Mouse (Mus musculus) midbrain, embryonic 13.5 days (tissue): ENCODE measurements around the gene Atp6v1b1. TPM values are rescaled to one million over a fixed set of nuclear protein-coding genes. Genes with fewer than 3 reads are reported as not detected.
"Not testable (repeated sequence)": the region's sequence is repeated elsewhere in the genome, so short reads cannot be mapped to it uniquely, and the experiment has no call there.

Source experiments
- ATAC-seq: fragments of 200-750 bp; cut with Nextera tagmentation; 2 replicates; pipeline ENCODE4 v1.8.0; 2017; ENCODE audit warnings: mild to moderate bottlenecking, moderate TSS enrichment, moderate library complexity
- H3K27ac ChIP-seq: fragments of 300-500 bp; sonication (generic); 2 replicates; pipeline ENCODE4 v1.5.1; 2015; ENCODE audit warnings: inconsistent platforms, mild to moderate bottlenecking, moderate library complexity
- H3K27me3 ChIP-seq: fragments of 300-500 bp; sonication (generic); 2 replicates; pipeline ENCODE4 v1.6.1; 2015; ENCODE audit warnings: mild to moderate bottlenecking, inconsistent platforms
- H3K36me3 ChIP-seq: fragments of 300-500 bp; sonication (generic); 2 replicates; pipeline ENCODE4 v1.6.1; 2015; ENCODE audit warnings: mild to moderate bottlenecking, inconsistent platforms
- H3K4me1 ChIP-seq: fragments of 300-500 bp; sonication (generic); replicated peaks from 2 replicates; pipeline ENCODE4 v1.6.1; 2015; ENCODE audit warnings: inconsistent platforms
- H3K4me2 ChIP-seq: fragments of 300-500 bp; sonication (generic); replicated peaks from 2 replicates; pipeline ENCODE4 v1.6.1; 2015; ENCODE audit warnings: moderate library complexity, mild to moderate bottlenecking, inconsistent platforms
- H3K4me3 ChIP-seq: fragments of 300-500 bp; sonication (generic); replicated peaks from 2 replicates; pipeline ENCODE4 v1.5.1; 2015; ENCODE audit warnings: mild to moderate bottlenecking, inconsistent platforms
- H3K9ac ChIP-seq: fragments of 300-500 bp; sonication (generic); replicated peaks from 2 replicates; pipeline ENCODE4 v1.6.1; 2015; ENCODE audit warnings: mild to moderate bottlenecking, inconsistent platforms
- H3K9me3 ChIP-seq: fragments of 300-500 bp; sonication (generic); 2 replicates; pipeline ENCODE4 v1.6.1; 2016; ENCODE audit warnings: mild to moderate bottlenecking, inconsistent platforms
- WGBS: fragments of 180-500 bp; shearing (Covaris S2); methylation state at CpG from one replicate; pipeline ENCODE4 v1.1.7; 2015; 5-methylcytosine and 5-hydroxymethylcytosine counted together
- polyA plus RNA-seq: library from polyadenylated mRNA; unstranded; fragments of >200 nt; fragmentation: Nextera tagmentation; extraction: Ambion mirVana; gene quantifications from 2 replicates; pipeline ENCODE4 v1.2.1, GENCODE M21; 2015

The Atp6v1b1 gene
- polyA plus RNA-seq, 1 experiment from 2014 or later = not detected

DNA sequence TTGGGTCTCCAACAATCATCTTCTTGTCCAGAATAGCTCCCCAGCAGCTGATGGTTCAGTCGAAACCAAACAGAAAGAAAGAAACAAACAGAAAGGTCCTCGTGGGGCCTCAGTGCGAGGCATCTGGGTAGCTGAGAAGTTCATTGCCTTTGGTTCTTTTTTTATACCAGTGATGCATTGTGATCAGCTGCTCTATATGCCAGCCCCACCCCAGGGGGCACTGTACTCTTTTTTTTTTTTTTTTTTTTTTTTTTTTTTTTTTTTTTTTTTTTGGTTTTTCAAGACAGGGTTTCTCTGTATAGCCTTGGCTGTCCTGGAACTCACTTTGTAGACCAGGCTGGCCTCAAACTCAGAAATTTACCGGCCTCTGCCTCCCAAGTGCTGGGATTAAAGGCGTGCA is 47.7 kb downstream of the Atp6v1b1 start:
- H3K27me3 ChIP-seq, H3K9ac ChIP-seq, H3K27ac ChIP-seq, H3K4me3 ChIP-seq, H3K36me3 ChIP-seq, H3K9me3 ChIP-seq, ATAC-seq, H3K4me2 ChIP-seq, H3K4me1 ChIP-seq: not testable (repeated sequence)
- 85% methylated on average over 5 of the region's 5 CpGs for WGBS

DNA sequence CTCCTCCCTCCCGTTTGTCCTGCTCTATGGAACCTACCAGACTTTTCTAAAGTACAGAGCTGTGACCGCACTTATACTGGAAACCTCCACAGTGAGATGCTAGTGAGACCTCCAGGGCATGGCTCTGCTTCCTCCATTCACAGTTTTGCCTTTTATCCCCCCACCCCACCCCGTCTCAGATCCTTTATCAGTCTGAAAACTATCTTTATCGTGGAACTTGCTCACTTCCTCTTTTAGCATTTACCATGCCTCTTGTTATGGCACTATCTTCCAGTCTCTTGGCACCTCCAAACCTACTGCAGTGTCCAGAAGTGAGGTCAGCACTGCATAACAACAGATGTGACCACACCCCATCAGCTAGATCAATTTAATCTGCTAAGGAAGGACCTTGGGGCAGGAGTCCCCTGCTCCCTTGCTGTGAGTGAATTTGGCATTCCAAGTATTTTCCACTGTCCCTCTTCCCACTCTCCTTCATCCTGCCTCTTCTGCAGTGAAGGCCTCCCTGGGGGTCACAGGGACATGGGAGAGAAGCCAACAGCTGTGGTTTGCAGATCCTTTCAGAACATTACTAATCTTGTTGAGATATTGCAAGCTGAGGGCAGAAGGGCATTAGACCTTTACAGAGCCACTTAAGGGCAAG is 48.6 kb downstream of the Atp6v1b1 start:
- 0 out of 2 replicates have a peak, but pooled peaks cover 7% of the 10 kb centered on the region for H3K27me3 ChIP-seq
- WGBS = 64% methylated on average over 4 of the region's 4 CpGs
- H3K4me2 ChIP-seq = no peak overlapping the region
- H3K36me3 ChIP-seq = no peaks in the 10 kb centered on the region
- no peak for ATAC-seq
- H3K4me3 ChIP-seq = no peak overlapping the region
- H3K9ac ChIP-seq = no peak overlapping the region
- no peak overlapping the region for H3K27ac ChIP-seq
- H3K9me3 ChIP-seq = no peaks in the 10 kb centered on the region
- peaks cover 15% of the 10 kb centered on the region for H3K4me1 ChIP-seq

DNA sequence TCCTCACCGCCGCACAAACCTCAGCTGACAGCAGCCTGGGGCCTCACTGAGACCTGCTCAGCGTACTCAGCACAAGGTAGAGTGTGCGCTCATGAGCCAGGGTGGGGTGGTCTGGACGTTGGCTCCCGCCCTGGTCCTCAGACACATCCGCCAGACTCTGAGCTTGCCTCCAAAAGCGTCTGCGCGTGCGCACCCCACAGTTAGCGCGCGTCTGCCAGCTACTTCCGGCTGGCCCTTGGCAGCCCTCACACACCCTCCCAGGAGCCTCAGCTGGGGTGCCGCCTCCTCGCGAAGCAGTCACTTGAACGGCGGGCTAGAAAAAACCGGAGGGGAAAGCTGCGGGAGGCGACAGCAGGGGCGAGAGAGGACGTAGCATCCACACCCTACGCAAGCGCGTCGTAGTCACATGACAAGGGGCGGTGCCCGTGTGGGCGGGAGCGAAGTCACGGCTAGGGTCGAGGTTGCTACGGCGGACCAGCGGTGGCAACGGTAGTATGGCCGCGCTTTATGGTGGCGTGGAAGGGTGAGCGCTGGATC is 52.0 kb downstream of the Atp6v1b1 start, which contains the start of gene Nagk:
TSS of gene Nagk (plus strand) at position 223 of the 537 bp plus-strand sequence.
- H3K4me2 ChIP-seq = peak within 1 kb of the TSS; percentile 74
- under 1% methylated on average over 43 of the region's 43 CpGs for WGBS
- H3K27ac ChIP-seq = peak within 1 kb of the TSS; percentile 92
- 0 out of 2 replicates have a peak, but pooled peaks cover 7% of the 10 kb centered on the region for H3K27me3 ChIP-seq
- peak within 1 kb of the TSS; percentile 81 for H3K9ac ChIP-seq
- ATAC-seq = peak; percentile 96
- peaks cover 11% of the 10 kb centered on the region for H3K36me3 ChIP-seq
- peak within 1 kb of the TSS; percentile 68 for H3K4me3 ChIP-seq
- no peaks in the 10 kb centered on the region for H3K9me3 ChIP-seq
- H3K4me1 ChIP-seq = peaks cover 22% of the 10 kb centered on the region

DNA sequence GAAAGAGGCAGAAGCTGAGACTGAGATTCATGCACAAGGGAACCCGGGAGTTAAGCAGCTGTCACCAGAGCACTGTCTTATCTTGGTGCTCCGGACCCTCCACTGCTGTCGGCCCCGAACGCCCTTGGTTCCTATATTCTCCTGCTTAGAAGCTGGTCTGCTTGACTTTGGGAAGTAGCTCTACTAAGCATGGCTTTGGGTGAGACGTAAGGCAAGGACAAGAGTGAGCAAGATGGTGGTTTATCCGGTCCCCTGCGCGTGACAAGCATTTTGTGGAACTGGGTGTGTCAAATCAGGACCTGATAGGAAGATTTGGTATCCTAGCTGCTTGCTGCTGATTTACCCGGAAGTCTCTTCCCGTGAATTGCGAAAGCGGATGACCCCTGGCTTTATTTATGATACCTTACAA is 52.7 kb downstream of the Atp6v1b1 start:
- Histone ChIP-seq H3K27me3 (0 out of 2 replicates have a peak, but pooled peaks cover 7% of the 10 kb centered on the region), H3K36me3 (peaks cover 18% of the 10 kb centered on the region), H3K4me3 (peak overlapping the region; percentile 68), H3K4me1 (peaks cover 22% of the 10 kb centered on the region), H3K9me3 (no peaks in the 10 kb centered on the region), H3K9ac (peak overlapping the region; percentile 81), H3K27ac (peak overlapping the region; percentile 92), H3K4me2 (peak overlapping the region; percentile 74)
- ATAC-seq = peak; percentile 51
- 16% methylated on average over 13 of the region's 13 CpGs for WGBS

DNA sequence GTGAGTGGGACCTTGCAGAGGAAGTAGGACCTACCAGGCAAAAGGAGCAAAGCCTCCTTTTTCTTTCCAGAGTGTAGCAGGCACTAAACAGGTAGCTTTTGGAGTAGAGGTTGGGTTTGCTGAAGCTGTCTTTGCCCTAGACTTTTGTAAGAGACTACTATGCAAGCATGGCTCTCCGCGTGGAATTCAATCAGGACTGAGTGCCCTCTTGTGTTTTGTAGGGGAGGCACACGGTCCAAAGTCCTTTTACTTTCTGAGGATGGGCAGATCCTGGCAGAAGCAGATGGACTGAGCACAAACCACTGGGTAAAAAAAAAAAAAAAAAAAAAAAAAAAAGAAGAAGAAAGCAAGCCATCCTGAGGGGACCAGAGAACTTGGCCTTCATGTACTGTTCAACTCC is 53.9 kb downstream of the Atp6v1b1 start:
- H3K36me3 ChIP-seq = peaks cover 30% of the 10 kb centered on the region
- H3K4me2 ChIP-seq = no peak overlapping the region
- 58% methylated on average over 3 of the region's 3 CpGs for WGBS
- no peak overlapping the region for H3K9ac ChIP-seq
- ATAC-seq = no peak
- 0 out of 2 replicates have a peak, but pooled peaks cover 4% of the 10 kb centered on the region for H3K27me3 ChIP-seq
- no peak overlapping the region for H3K4me3 ChIP-seq
- peaks cover 22% of the 10 kb centered on the region for H3K4me1 ChIP-seq
- no peaks in the 10 kb centered on the region for H3K9me3 ChIP-seq
- H3K27ac ChIP-seq = no peak overlapping the region

DNA sequence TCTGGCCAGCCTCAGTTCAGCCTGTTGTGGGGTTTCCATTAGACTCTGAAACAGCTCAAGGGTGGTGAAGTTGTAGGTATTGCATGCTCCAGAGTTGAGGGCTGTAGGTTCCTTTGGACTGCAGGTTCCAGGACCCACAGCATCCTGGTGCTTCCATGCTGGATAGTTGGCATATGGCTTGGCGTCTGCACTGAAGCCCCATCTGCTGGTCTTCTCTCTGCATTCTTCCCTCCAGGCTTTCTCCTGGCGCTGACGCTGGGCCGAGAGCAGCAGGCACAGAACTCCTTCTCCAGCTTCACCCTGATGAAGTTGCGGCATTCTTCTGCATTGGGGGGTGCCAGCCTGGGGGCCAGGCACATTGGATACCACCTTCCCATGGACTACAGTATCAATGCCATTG is 59.2 kb downstream of the Atp6v1b1 start:
- H3K9me3 ChIP-seq = no peaks in the 10 kb centered on the region
- H3K36me3 ChIP-seq = peaks cover 70% of the 10 kb centered on the region
- no peak overlapping the region for H3K27ac ChIP-seq
- H3K27me3 ChIP-seq = no peaks in the 10 kb centered on the region
- no peak overlapping the region for H3K4me2 ChIP-seq
- no peak overlapping the region for H3K4me3 ChIP-seq
- H3K4me1 ChIP-seq = 0 out of 2 replicates have a peak, but pooled peaks cover 5% of the 10 kb centered on the region
- 88% methylated on average over 5 of the region's 5 CpGs for WGBS
- ATAC-seq = no peak
- H3K9ac ChIP-seq = no peak overlapping the region

DNA sequence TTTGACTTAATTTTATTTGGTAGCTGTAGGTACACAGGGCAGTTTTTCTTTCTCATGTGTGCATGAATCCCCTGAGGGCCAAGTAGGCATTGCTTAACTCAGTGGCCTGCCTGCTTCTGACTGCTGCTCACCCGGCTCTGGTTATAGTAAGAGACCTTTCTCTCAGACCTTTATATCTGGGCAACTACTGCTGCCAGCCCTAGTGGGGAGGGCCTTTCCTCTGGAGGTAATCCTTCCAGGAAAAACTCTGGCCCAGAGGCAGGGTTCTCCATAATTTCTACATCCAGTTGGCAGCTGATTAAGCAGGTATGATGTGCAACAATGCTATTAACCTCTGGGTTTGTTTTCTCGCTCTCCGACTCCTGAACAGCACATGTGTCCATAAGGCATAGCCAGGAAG is 60.1 kb downstream of the Atp6v1b1 start:
- Histone ChIP-seq H3K4me2 (no peak overlapping the region), H3K36me3 (peaks cover 79% of the 10 kb centered on the region), H3K4me1 (0 out of 2 replicates have a peak, but pooled peaks cover under 1% of the 10 kb centered on the region), H3K27ac (no peak overlapping the region), H3K9ac (no peak overlapping the region), H3K4me3 (no peak overlapping the region), H3K9me3 (no peaks in the 10 kb centered on the region), H3K27me3 (no peaks in the 10 kb centered on the region)
- WGBS = 91% methylated on average over 3 of the region's 3 CpGs
- ATAC-seq = no peak

Other genes starting within 250 kb of the Atp6v1b1 start
- gene Dguok, start 236.0 kb upstream of the Atp6v1b1 start, polyA plus RNA-seq = 63.7 and 71.9 TPM in 2 replicates
- gene Actg2, start 206.7 kb upstream of the Atp6v1b1 start, polyA plus RNA-seq = 1.5 and 2.1 TPM in 2 replicates
- 48.6 and 55.3 TPM in 2 replicates for gene Stambp, start 170.3 kb upstream of the Atp6v1b1 start, polyA plus RNA-seq
- gene Clec4f, start 86.8 kb upstream of the Atp6v1b1 start, polyA plus RNA-seq = not detected in 2 replicates
- not detected in 2 replicates for gene Cd207, start 65.1 kb upstream of the Atp6v1b1 start, polyA plus RNA-seq
- gene Vax2, start 31.7 kb upstream of the Atp6v1b1 start, polyA plus RNA-seq = 0.32 and 0.46 TPM in 2 replicates
- 0.17 and 0.21 TPM in 2 replicates for gene Ankrd53, start 19.7 kb downstream of the Atp6v1b1 start, polyA plus RNA-seq
- 61.7 and 64.4 TPM in 2 replicates for gene Tex261, start 32.8 kb downstream of the Atp6v1b1 start, polyA plus RNA-seq
- 85.3 and 88.1 TPM in 2 replicates for gene Nagk, start 52.0 kb downstream of the Atp6v1b1 start, polyA plus RNA-seq
- gene Paip2b, start 88.8 kb downstream of the Atp6v1b1 start, polyA plus RNA-seq = 29.7 and 35.8 TPM in 2 replicates
- gene Zfp638, start 124.1 kb downstream of the Atp6v1b1 start, polyA plus RNA-seq = 96.5 TPM in 2 replicates